Mouse (Mus musculus): ENCODE measurements around the gene Dkk2. TPM values are rescaled to one million over a fixed set of nuclear protein-coding genes. Genes with fewer than 3 reads are reported as not detected.
"Not testable (repeated sequence)": the region's sequence is repeated elsewhere in the genome, so short reads cannot be mapped to it uniquely, and the experiment has no call there.

Gene Dkk2
- polyA plus RNA-seq (2012; rRNA removed): 0.14 and 0.35 TPM in 2 replicates
- polyA plus RNA-seq (2014; fragmentation: Nextera tagmentation; extraction: Ambion mirVana): 0.13 and 0.24 TPM in 2 replicates

GRCm38 (mm10) chr3:132085112-132085822 is at the start of gene Dkk2:
Gene Dkk2 (plus strand): TSS chr3:132085292.
- DNase-seq (ENCODE audit: low read depth in 3 of 3, low spot score in 3 of 3) (no peak), ATAC-seq (ENCODE audit: insufficient read depth) (no peak)
- H3K4me3 ChIP-seq (ENCODE audit: insufficient read depth in 1 of 2, low read depth in 2 of 2, low read length in 2 of 2): peak within 1 kb of the TSS in 1 of 2 experiments; percentile 21; a peak in 1 of 4 replicates
- H3K9ac ChIP-seq (replicated peaks): no peak within 1 kb of the TSS
- H3K4me1 ChIP-seq (replicated peaks; ENCODE audit: control insufficient read depth in 2 of 2, insufficient read depth in 2 of 2, low read length in 1 of 2): 0 out of 4 replicates have a peak, but pooled peaks cover 0 to 3% of the 10 kb centered on the region in 2 experiments
- no peaks in the 10 kb centered on the region for H3K36me3 ChIP-seq (replicated peaks; ENCODE audit: control insufficient read depth, insufficient read depth, low read depth)
- H3K27ac ChIP-seq: no peak within 1 kb of the TSS
- WGBS (ENCODE audit: insufficient replicate concordance): under 1% methylated on average over 33 of the region's 33 CpGs
- peak within 1 kb of the TSS; percentile 41 for H3K4me2 ChIP-seq (ENCODE audit: low read depth)
- H3K27me3 ChIP-seq (ENCODE audit: control insufficient read depth, insufficient read depth, low read length): peaks cover 22% of the 10 kb centered on the region
- no peaks in the 10 kb centered on the region for H3K9me3 ChIP-seq (ENCODE audit: control insufficient read depth, low read length)
- TF ChIP-seq CTCF (IDR thresholded peaks at IDR 0.05; ENCODE audit: low read depth) (no peak), EP300 (IDR thresholded peaks at IDR 0.05; ENCODE audit: low read depth) (no peak)

DNA sequence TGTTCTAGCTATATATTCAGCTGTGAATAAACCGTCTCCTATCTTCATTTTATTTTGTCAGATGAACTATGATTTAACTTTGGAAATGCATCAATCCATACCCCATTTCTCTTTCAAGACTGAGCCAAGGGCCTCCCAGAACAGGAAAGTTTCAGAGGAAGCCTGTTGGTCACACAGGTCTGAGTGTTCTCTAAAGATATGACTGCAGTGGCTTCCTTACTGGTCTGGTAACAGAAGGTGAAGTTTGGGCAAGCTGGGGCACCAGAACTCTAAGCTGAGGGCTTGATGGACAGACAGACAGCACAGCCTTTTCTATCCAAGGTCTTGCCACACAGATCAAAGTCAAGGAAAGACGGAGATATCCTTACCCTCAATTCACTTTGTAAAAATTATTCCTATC is 48.4 kb upstream of the Dkk2 start:
- Histone ChIP-seq H3K36me3 (replicated peaks; ENCODE audit: control insufficient read depth, insufficient read depth, low read depth) (no peaks in the 10 kb centered on the region), H3K4me3 (ENCODE audit: insufficient read depth in 1 of 2, low read depth in 2 of 2, low read length in 2 of 2) (no peak overlapping the region), H3K4me1 (replicated peaks; ENCODE audit: control insufficient read depth in 2 of 2, insufficient read depth in 2 of 2, low read length in 1 of 2) (no peaks in the 10 kb centered on the region), H3K27ac (no peak overlapping the region), H3K27me3 (ENCODE audit: control insufficient read depth, insufficient read depth, low read length) (no peaks in the 10 kb centered on the region), H3K4me2 (ENCODE audit: low read depth) (no peak overlapping the region), H3K9ac (replicated peaks) (no peak overlapping the region), H3K9me3 (ENCODE audit: control insufficient read depth, low read length) (no peaks in the 10 kb centered on the region)
- no peak for DNase-seq (ENCODE audit: low read depth in 3 of 3, low spot score in 3 of 3)
- ATAC-seq (ENCODE audit: insufficient read depth): no peak
- WGBS (ENCODE audit: insufficient replicate concordance): 38% methylated on average over 2 of the region's 2 CpGs
- TF ChIP-seq CTCF (IDR thresholded peaks at IDR 0.05; ENCODE audit: low read depth) (no peak), EP300 (IDR thresholded peaks at IDR 0.05; ENCODE audit: low read depth) (no peak)

GRCm38 (mm10) chr3:132037670-132038069 is 47.4 kb upstream of the Dkk2 start:
- DNase-seq (ENCODE audit: low read depth in 3 of 3, low spot score in 3 of 3): no peak
- no peak overlapping the region for H3K4me2 ChIP-seq (ENCODE audit: low read depth)
- H3K4me1 ChIP-seq (replicated peaks; ENCODE audit: control insufficient read depth in 2 of 2, insufficient read depth in 2 of 2, low read length in 1 of 2): no peaks in the 10 kb centered on the region
- WGBS (ENCODE audit: insufficient replicate concordance): 11% methylated on average over 10 of the region's 10 CpGs
- H3K9me3 ChIP-seq (ENCODE audit: control insufficient read depth, low read length): no peaks in the 10 kb centered on the region
- H3K36me3 ChIP-seq (replicated peaks; ENCODE audit: control insufficient read depth, insufficient read depth, low read depth): no peaks in the 10 kb centered on the region
- TF ChIP-seq CTCF (IDR thresholded peaks at IDR 0.05; ENCODE audit: low read depth) (no peak), EP300 (IDR thresholded peaks at IDR 0.05; ENCODE audit: low read depth) (no peak)
- H3K27me3 ChIP-seq (ENCODE audit: control insufficient read depth, insufficient read depth, low read length): no peaks in the 10 kb centered on the region
- H3K9ac ChIP-seq (replicated peaks): no peak overlapping the region
- H3K4me3 ChIP-seq (ENCODE audit: insufficient read depth in 1 of 2, low read depth in 2 of 2, low read length in 2 of 2): no peak overlapping the region
- ATAC-seq (ENCODE audit: insufficient read depth): no peak
- no peak overlapping the region for H3K27ac ChIP-seq

- H3K4me3 ChIP-seq (ENCODE audit: insufficient read depth in 1 of 2, low read depth in 2 of 2, low read length in 2 of 2): no peak overlapping the region
- ATAC-seq (ENCODE audit: insufficient read depth): no peak
- TF ChIP-seq EP300 (IDR thresholded peaks at IDR 0.05; ENCODE audit: low read depth): no peak
- no peak for TF ChIP-seq CTCF (IDR thresholded peaks at IDR 0.05; ENCODE audit: low read depth)
- H3K4me1 ChIP-seq (replicated peaks; ENCODE audit: control insufficient read depth in 2 of 2, insufficient read depth in 2 of 2, low read length in 1 of 2): no peaks in the 10 kb centered on the region
- no peaks in the 10 kb centered on the region for H3K9me3 ChIP-seq (ENCODE audit: control insufficient read depth, low read length)
- H3K4me2 ChIP-seq (ENCODE audit: low read depth): no peak overlapping the region
- no peaks in the 10 kb centered on the region for H3K27me3 ChIP-seq (ENCODE audit: control insufficient read depth, insufficient read depth, low read length)
- WGBS (ENCODE audit: insufficient replicate concordance): 49% methylated on average over 3 of the region's 3 CpGs
- no peak for DNase-seq (ENCODE audit: low read depth in 3 of 3, low spot score in 3 of 3)
- no peak overlapping the region for H3K9ac ChIP-seq (replicated peaks)
- no peak overlapping the region for H3K27ac ChIP-seq
- H3K36me3 ChIP-seq (replicated peaks; ENCODE audit: control insufficient read depth, insufficient read depth, low read depth): no peaks in the 10 kb centered on the region
Measured at GRCm38 (mm10) chr3:132040066-132040465, 45.0 kb upstream of the Dkk2 start.

- DNase-seq (ENCODE audit: low read depth in 3 of 3, low spot score in 3 of 3): no peak
- no peak overlapping the region for H3K9ac ChIP-seq (replicated peaks)
- H3K27me3 ChIP-seq (ENCODE audit: control insufficient read depth, insufficient read depth, low read length): no peaks in the 10 kb centered on the region
- no peaks in the 10 kb centered on the region for H3K36me3 ChIP-seq (replicated peaks; ENCODE audit: control insufficient read depth, insufficient read depth, low read depth)
- H3K27ac ChIP-seq: no peak overlapping the region
- ATAC-seq (ENCODE audit: insufficient read depth): no peak
- H3K4me1 ChIP-seq (replicated peaks; ENCODE audit: control insufficient read depth in 2 of 2, insufficient read depth in 2 of 2, low read length in 1 of 2): no peaks in the 10 kb centered on the region
- H3K9me3 ChIP-seq (ENCODE audit: control insufficient read depth, low read length): no peaks in the 10 kb centered on the region
- WGBS (ENCODE audit: insufficient replicate concordance): 56% methylated on average over 8 of the region's 8 CpGs
- TF ChIP-seq CTCF (IDR thresholded peaks at IDR 0.05; ENCODE audit: low read depth) (no peak), EP300 (IDR thresholded peaks at IDR 0.05; ENCODE audit: low read depth) (no peak)
- H3K4me3 ChIP-seq (ENCODE audit: insufficient read depth in 1 of 2, low read depth in 2 of 2, low read length in 2 of 2): no peak overlapping the region
- H3K4me2 ChIP-seq (ENCODE audit: low read depth): no peak overlapping the region
Measured at GRCm38 (mm10) chr3:132050884-132051457, 34.1 kb upstream of the Dkk2 start.

DNA sequence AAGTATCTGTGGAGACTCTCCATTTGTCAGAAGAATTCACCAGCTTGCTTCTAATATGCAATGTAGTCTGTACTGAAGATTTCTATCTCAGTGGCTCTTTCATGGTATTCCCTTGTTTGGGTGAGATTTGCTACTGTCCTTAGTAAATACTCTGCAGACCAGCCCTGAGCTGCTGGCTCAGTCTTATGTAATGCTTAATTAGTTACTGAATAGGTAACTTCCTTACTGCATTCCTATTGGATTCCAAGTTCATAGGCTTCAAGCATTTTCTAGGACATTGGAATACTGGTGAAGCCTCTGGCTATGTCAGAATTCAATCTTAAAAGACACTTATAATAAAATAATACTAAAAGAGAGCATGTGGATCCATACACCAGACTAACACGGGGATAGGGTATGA is 22.3 kb upstream of the Dkk2 start:
- H3K9ac ChIP-seq (replicated peaks); H3K4me3 ChIP-seq (ENCODE audit: insufficient read depth in 1 of 2, low read depth in 2 of 2, low read length in 2 of 2); DNase-seq (ENCODE audit: low read depth in 3 of 3, low spot score in 3 of 3); H3K36me3 ChIP-seq (replicated peaks; ENCODE audit: control insufficient read depth, insufficient read depth, low read depth); H3K27ac ChIP-seq; H3K27me3 ChIP-seq (ENCODE audit: control insufficient read depth, insufficient read depth, low read length); H3K4me2 ChIP-seq (ENCODE audit: low read depth); H3K4me1 ChIP-seq (replicated peaks; ENCODE audit: control insufficient read depth in 2 of 2, insufficient read depth in 2 of 2, low read length in 1 of 2); H3K9me3 ChIP-seq (ENCODE audit: control insufficient read depth, low read length); ATAC-seq (ENCODE audit: insufficient read depth): not testable (repeated sequence)
- 54% methylated on average over 1 of the region's 1 CpGs for WGBS (ENCODE audit: insufficient replicate concordance)

All from liver, embryonic 14.5 days (tissue).